Mouse (Mus musculus) olfactory bulb, adult 2 months (tissue): Measurements from ENCODE around the gene Ttc39b. TPM values are rescaled to one million over a fixed set of nuclear protein-coding genes. Genes with fewer than 3 reads are reported as not detected.

ENCODE experiments used
- H3K27ac ChIP-seq: fragments of 200-500 bp; 2 replicates; pipeline ENCODE4 v1.5.1; 2012; ENCODE audit warnings: low read depth, low read length; ENCODE audit not compliant: insufficient read depth
- H3K4me1 ChIP-seq: fragments of 200-500 bp; 2 replicates; pipeline ENCODE4 v1.6.1; 2012; ENCODE audit warnings: low read length; ENCODE audit not compliant: control insufficient read depth, insufficient read depth
- H3K4me3 ChIP-seq: fragments of 200-500 bp; 2 replicates; pipeline ENCODE4 v1.5.1; 2012; ENCODE audit warnings: mild to moderate bottlenecking, low read depth, low read length, moderate library complexity; ENCODE audit not compliant: insufficient read depth
- CTCF ChIP-seq: fragments of 200-500 bp; IDR thresholded peaks from 2 replicates; pipeline ENCODE4 v1.5.1; 2012; ENCODE audit warnings: low read depth, mild to moderate bottlenecking, low read length, moderate library complexity; ENCODE audit not compliant: insufficient read depth
- POLR2A ChIP-seq: fragments of 200-500 bp; IDR thresholded peaks from 2 replicates; pipeline ENCODE4 v1.6.1; 2012; ENCODE audit warnings: mild to moderate bottlenecking, low read depth, low read length, moderate library complexity; ENCODE audit not compliant: insufficient read depth
- WGBS: fragments of 180-500 bp; shearing (Covaris S2); methylation state at CpG from one replicate; pipeline ENCODE4 v1.1.7; 2018; 5-methylcytosine and 5-hydroxymethylcytosine counted together
- polyA plus RNA-seq: library from polyadenylated mRNA; stranded (reverse); fragments of >200 nt; gene quantifications from 2 replicates; pipeline ENCODE4 v1.2.4, GENCODE M21; 2012; ENCODE audit warnings: low replicate concordance; ENCODE audit not compliant: missing spikeins, insufficient read depth, insufficient read length

Gene Ttc39b
- polyA plus RNA-seq, 1 experiment, result not detected

- no peak overlapping the region for H3K4me3 ChIP-seq
- no peak overlapping the region for H3K27ac ChIP-seq
- H3K4me1 ChIP-seq, result peaks cover 5% of the 10 kb centered on the region
- 71% methylated on average over 8 of the region's 8 CpGs for WGBS
- TF ChIP-seq POLR2A (no peak), CTCF (no peak)
These were observed 141.6 kb downstream of the Ttc39b start for GRCm38 (mm10) chr4:83182178-83183068.

- TF ChIP-seq CTCF, result no peak
- TF ChIP-seq POLR2A, result no peak
- Histone ChIP-seq H3K4me3 (no peak overlapping the region), H3K4me1 (no peaks in the 10 kb centered on the region), H3K27ac (no peak overlapping the region)
- 97% methylated on average over 2 of the region's 2 CpGs for WGBS
These were observed 146.6 kb downstream of the Ttc39b start for GRCm38 (mm10) chr4:83177471-83177870.

GRCm38 (mm10) chr4:83174946-83175345, 149.1 kb downstream of the Ttc39b start:
- WGBS, result 62% methylated on average over 8 of the region's 8 CpGs
- Histone ChIP-seq H3K4me1 (peaks cover 2% of the 10 kb centered on the region; the same call in 1 of the 2 replicates), H3K27ac (no peak overlapping the region), H3K4me3 (no peak overlapping the region)
- TF ChIP-seq CTCF (no peak), POLR2A (no peak)

GRCm38 (mm10) chr4:83172278-83172677, 151.8 kb downstream of the Ttc39b start:
- H3K4me3 ChIP-seq, result no peak overlapping the region
- WGBS, result 34% methylated on average over 3 of the region's 3 CpGs
- peaks cover 2% of the 10 kb centered on the region; the same call in 1 of the 2 replicates for H3K4me1 ChIP-seq
- H3K27ac ChIP-seq, result no peak overlapping the region
- no peak for TF ChIP-seq POLR2A
- TF ChIP-seq CTCF, result no peak

- TF ChIP-seq POLR2A (no peak), CTCF (no peak)
- Histone ChIP-seq H3K27ac (no peak overlapping the region), H3K4me3 (no peak overlapping the region), H3K4me1 (peaks cover 2% of the 10 kb centered on the region; the same call in 1 of the 2 replicates)
- WGBS, result 92% methylated on average over 9 of the region's 9 CpGs
These were observed 153.3 kb downstream of the Ttc39b start for GRCm38 (mm10) chr4:83170741-83171140.

Other genes starting within 250 kb of the Ttc39b start
- not detected in 2 replicates for gene Snapc3, start 93.5 kb upstream of the Ttc39b start, polyA plus RNA-seq
- 311 TPM in 1 of 2 replicates, not detected in the other for gene Psip1, start 162.2 kb upstream of the Ttc39b start, polyA plus RNA-seq
- not detected in 2 replicates for gene Ccdc171, start 201.3 kb upstream of the Ttc39b start, polyA plus RNA-seq